In the genomic region with DNA sequence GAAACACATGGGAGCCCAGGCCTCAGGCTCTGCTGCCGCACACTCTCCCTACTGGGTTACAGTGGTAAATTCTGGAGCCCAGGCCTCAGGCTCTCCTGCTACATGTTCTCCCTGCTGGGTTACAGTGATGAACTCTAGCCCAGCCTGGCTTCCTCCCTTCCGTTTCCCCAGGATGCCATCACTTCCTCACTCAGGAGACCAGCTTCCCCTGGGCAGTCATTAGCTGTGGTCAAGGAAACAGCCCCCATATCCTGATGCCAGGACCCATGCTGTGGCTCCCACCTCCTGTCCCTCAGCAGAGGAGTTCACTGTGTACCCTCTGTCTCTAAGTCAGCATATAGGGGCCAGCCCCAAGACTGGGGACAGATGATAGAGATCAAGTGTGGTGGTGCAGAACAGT, we compare ENCODE assay signal across 9 mouse cellular contexts. TPM values are rescaled to one million over a fixed set of nuclear protein-coding genes. Genes with fewer than 3 reads are reported as not detected.
DNase-seq lines count a peak whose midpoint lies in the region; ATAC-seq and TF ChIP-seq lines count a peak whose summit lies in the region.
"Had no signal": no experiment of that assay in that cellular context is flagged by ENCODE, and none has a peak within 500 bp of the region (broad histone marks: within the 10 kb centered on the region; RNA-seq: fewer than 3 reads in every experiment).

No protein-coding gene starts in this region.

- H3K4me2 ChIP-seq in midbrain, embryonic 11.5 days = no peak overlapping the region
- H3K4me2 ChIP-seq in midbrain, postnatal 0 days (ENCODE audit: low read depth, low read length, poor library complexity, severe bottlenecking) = no peak overlapping the region
- H3K4me2 ChIP-seq in stomach, embryonic 14.5 days (replicated peaks; ENCODE audit: low read depth, low read length) = no peak overlapping the region

- peaks cover 9% of the 10 kb centered on the region for H3K36me3 ChIP-seq in midbrain, embryonic 11.5 days (ENCODE audit: control insufficient read depth, insufficient read depth, low read length)
- H3K36me3 ChIP-seq in midbrain, postnatal 0 days (ENCODE audit: insufficient read depth, low read length) = peaks cover 22% of the 10 kb centered on the region
- peaks cover 6% of the 10 kb centered on the region; the same call in 1 of the 2 replicates for H3K36me3 ChIP-seq in stomach, embryonic 14.5 days (ENCODE audit: control insufficient read depth, insufficient read depth, low read length)

- peak; percentile 47 for DNase-seq in adrenal gland, postnatal 14 days
- no peak for DNase-seq in adrenal gland, postnatal 10 days
- DNase-seq in midbrain, embryonic 11.5 days (ENCODE audit: low spot score, missing footprints) = peak; percentile 10
- DNase-seq in midbrain, postnatal 0 days (ENCODE audit: low spot score) = no peak
- peak; percentile 27 to 50 for DNase-seq in kidney, postnatal 4 days
- no peak for DNase-seq in spleen, postnatal 10 days (ENCODE audit: low spot score in 2 of 2)
- DNase-seq in right cerebral cortex, postnatal 14 days = no peak
- DNase-seq: B cell, adult 2 months had no signal

- H3K27ac ChIP-seq in midbrain, embryonic 11.5 days (ENCODE audit: low read depth, low read length) = no peak overlapping the region
- H3K27ac ChIP-seq in midbrain, postnatal 0 days (ENCODE audit: low read depth, low read length) = no peak overlapping the region
- H3K27ac ChIP-seq in stomach, embryonic 14.5 days (ENCODE audit: low read length) = peak overlapping the region; percentile 21; the same call in 1 of the 2 replicates

- no peak for ATAC-seq in midbrain, embryonic 11.5 days (ENCODE audit: low FRiP score)
- ATAC-seq in midbrain, postnatal 0 days (ENCODE audit: low FRiP score) = no peak
- no peak for ATAC-seq in stomach, embryonic 14.5 days (ENCODE audit: insufficient number of reproducible peaks, insufficient read depth, low FRiP score, low read depth)

- no peak for TF ChIP-seq CTCF in midbrain, postnatal 0 days (IDR thresholded peaks at IDR 0.05)

- no peaks in the 10 kb centered on the region for H3K9me3 ChIP-seq in midbrain, embryonic 11.5 days (ENCODE audit: control insufficient read depth, low read length)
- H3K9me3 ChIP-seq in midbrain, postnatal 0 days (ENCODE audit: low read length) = no peaks in the 10 kb centered on the region
- H3K9me3 ChIP-seq in stomach, embryonic 14.5 days (ENCODE audit: control insufficient read depth, low read depth, low read length) = no peaks in the 10 kb centered on the region

- 83% methylated on average over 2 of the region's 2 CpGs for WGBS in midbrain, embryonic 11.5 days
- WGBS in midbrain, postnatal 0 days = 85% methylated on average over 2 of the region's 2 CpGs
- 77% methylated on average over 2 of the region's 2 CpGs for WGBS in stomach, embryonic 14.5 days

- no peak overlapping the region for H3K4me3 ChIP-seq in midbrain, embryonic 11.5 days (ENCODE audit: low read depth, low read length)
- H3K4me3 ChIP-seq in midbrain, postnatal 0 days (ENCODE audit: low read depth, low read length) = no peak overlapping the region
- no peak overlapping the region for H3K4me3 ChIP-seq in stomach, embryonic 14.5 days (ENCODE audit: low read depth, low read length)

- H3K9ac ChIP-seq in midbrain, embryonic 11.5 days (ENCODE audit: low read length) = no peak overlapping the region
- no peak overlapping the region for H3K9ac ChIP-seq in midbrain, postnatal 0 days (replicated peaks; ENCODE audit: low read length, poor library complexity, severe bottlenecking)
- H3K9ac ChIP-seq in stomach, embryonic 14.5 days (replicated peaks; ENCODE audit: low read depth, low read length) = no peak overlapping the region

- H3K4me1 ChIP-seq in midbrain, embryonic 11.5 days (ENCODE audit: control insufficient read depth, insufficient read depth, low read length) = no peaks in the 10 kb centered on the region
- 0 out of 2 replicates have a peak, but pooled peaks cover 2% of the 10 kb centered on the region for H3K4me1 ChIP-seq in midbrain, postnatal 0 days (ENCODE audit: insufficient read depth, low read length)
- no peaks in the 10 kb centered on the region for H3K4me1 ChIP-seq in stomach, embryonic 14.5 days (ENCODE audit: control insufficient read depth, insufficient read depth, low read length)

- no peaks in the 10 kb centered on the region for H3K27me3 ChIP-seq in midbrain, embryonic 11.5 days (ENCODE audit: control insufficient read depth, insufficient read depth, low read length)
- no peaks in the 10 kb centered on the region for H3K27me3 ChIP-seq in midbrain, postnatal 0 days (ENCODE audit: insufficient read depth, low read length)
- no peaks in the 10 kb centered on the region for H3K27me3 ChIP-seq in stomach, embryonic 14.5 days (ENCODE audit: control insufficient read depth, insufficient read depth, low read length)

RNA-seq across cellular contexts. Expression of a gene that starts 49.1 kb away (rescaled TPM):
- total RNA-seq in adrenal gland, postnatal 14 days (2021) = 25.2 and 25.8 TPM in 2 replicates
- 10 to 100 TPM; 28.3 to 38.3 TPM for total RNA-seq in adrenal gland, postnatal 10 days (2021)
- 7.4 and 9.6 TPM in 2 replicates for polyA plus RNA-seq in midbrain, embryonic 11.5 days (2014; fragmentation: Nextera tagmentation; extraction: Ambion mirVana)
- 90.5 and 101 TPM in 2 replicates for total RNA-seq in midbrain, postnatal 0 days (2014; rRNA removed)
- 35.2 and 37.7 TPM in 2 replicates for polyA plus RNA-seq in midbrain, postnatal 0 days (2015; fragmentation: Nextera tagmentation; extraction: Ambion mirVana)
- polyA plus RNA-seq in stomach, embryonic 14.5 days (2014; fragmentation: Nextera tagmentation; extraction: Ambion mirVana) = 13.2 and 14.2 TPM in 2 replicates

RNA-seq across cellular contexts. Expression of a gene that starts 53.7 kb away (rescaled TPM):
- 25.0 and 25.8 TPM in 2 replicates for total RNA-seq in adrenal gland, postnatal 14 days (2021)
- 10 to 100 TPM; 20.7 to 28.0 TPM for total RNA-seq in adrenal gland, postnatal 10 days (2021)
- polyA plus RNA-seq in midbrain, embryonic 11.5 days (2014; fragmentation: Nextera tagmentation; extraction: Ambion mirVana) = 31.9 and 33.8 TPM in 2 replicates
- 44.9 and 45.9 TPM in 2 replicates for total RNA-seq in midbrain, postnatal 0 days (2014; rRNA removed)
- polyA plus RNA-seq in midbrain, postnatal 0 days (2015; fragmentation: Nextera tagmentation; extraction: Ambion mirVana) = 26.7 and 27.2 TPM in 2 replicates
- 18.7 and 20.9 TPM in 2 replicates for polyA plus RNA-seq in stomach, embryonic 14.5 days (2014; fragmentation: Nextera tagmentation; extraction: Ambion mirVana)

Comparison
In these comparisons a context has a peak if more than half of its experiments do, and no peak if none do; other contexts are left out.
1. DNase-seq: peak in adrenal gland, postnatal 14 days (single experiment), midbrain, embryonic 11.5 days (single experiment) and kidney, postnatal 4 days (2 of 2); none in adrenal gland, postnatal 10 days (single experiment), midbrain, postnatal 0 days (single experiment), spleen, postnatal 10 days (0 of 2) and right cerebral cortex, postnatal 14 days (single experiment).